Mouse (Mus musculus) ES-Bruce4 (cell line): ENCODE results near the gene 2310022A10Rik. TPM values are rescaled to one million over a fixed set of nuclear protein-coding genes. Genes with fewer than 3 reads are reported as not detected.

Experiments
- H3K27ac ChIP-seq: 2 replicates; pipeline ENCODE4 v1.5.1; 2012; ENCODE audit warnings: low read length, inconsistent platforms; ENCODE audit not compliant: insufficient read depth
- H3K27me3 ChIP-seq: 2 replicates; pipeline ENCODE4 v1.6.1; 2012; ENCODE audit warnings: mild to moderate bottlenecking, low read length, inconsistent platforms; ENCODE audit not compliant: control insufficient read depth, poor library complexity, insufficient read depth, severe bottlenecking
- H3K36me3 ChIP-seq: 2 replicates; pipeline ENCODE4 v1.6.1; 2012; ENCODE audit warnings: inconsistent platforms, mild to moderate bottlenecking, low read length, moderate library complexity; ENCODE audit not compliant: control insufficient read depth, poor library complexity, insufficient read depth, severe bottlenecking
- H3K4me1 ChIP-seq: one replicate; pipeline ENCODE4 v1.8.1; 2011; ENCODE audit warnings: low read length; ENCODE audit not compliant: control insufficient read depth, insufficient read depth
- H3K4me3 ChIP-seq: 2 replicates; pipeline ENCODE4 v1.5.1; 2011; ENCODE audit warnings: low read depth, mild to moderate bottlenecking, low read length
- H3K9ac ChIP-seq: 2 replicates; pipeline ENCODE4 v1.6.1; 2012; ENCODE audit warnings: low read depth, mild to moderate bottlenecking, inconsistent platforms; ENCODE audit not compliant: poor library complexity, severe bottlenecking
- H3K9me3 ChIP-seq: replicated peaks from 2 replicates; pipeline ENCODE4 v1.6.1; 2012; ENCODE audit warnings: mild to moderate bottlenecking, low read length, inconsistent platforms; ENCODE audit not compliant: control insufficient read depth, poor library complexity, insufficient read depth, severe bottlenecking
- CTCF ChIP-seq: IDR thresholded peaks from one replicate; pipeline ENCODE4 v1.8.1; 2011; ENCODE audit warnings: low read depth, low read length
- EP300 ChIP-seq: IDR thresholded peaks from 2 replicates; pipeline ENCODE4 v1.6.1; 2011; ENCODE audit warnings: low read depth, low read length; ENCODE audit not compliant: insufficient read depth
- POLR2A ChIP-seq: IDR thresholded peaks from one replicate; pipeline ENCODE4 v1.8.1; 2011; ENCODE audit warnings: low read length; ENCODE audit not compliant: insufficient read depth
- polyA plus RNA-seq: library from polyadenylated mRNA; stranded (reverse); fragments of >200 nt; gene quantifications from 2 replicates; pipeline ENCODE4 v1.2.4, GENCODE M21; 2011; ENCODE audit warnings: low read depth; ENCODE audit not compliant: missing spikeins, insufficient read depth, insufficient read length

The 2310022A10Rik gene
- polyA plus RNA-seq, 1 experiment = 36.7 TPM

GRCm38 (mm10) chr7:27609688-27610087, 56.7 kb downstream of the 2310022A10Rik start:
- H3K4me1 ChIP-seq = no peaks in the 10 kb centered on the region
- TF ChIP-seq POLR2A (no peak), EP300 (no peak), CTCF (no peak)
- H3K9me3 ChIP-seq = no peaks in the 10 kb centered on the region
- H3K4me3 ChIP-seq = no peak overlapping the region
- H3K36me3 ChIP-seq = no peaks in the 10 kb centered on the region; the same call in 1 of the 2 replicates
- H3K27ac ChIP-seq = no peak overlapping the region
- H3K9ac ChIP-seq = no peak overlapping the region
- no peaks in the 10 kb centered on the region for H3K27me3 ChIP-seq

GRCm38 (mm10) chr7:27610370-27610769, 57.3 kb downstream of the 2310022A10Rik start:
- no peak overlapping the region for H3K9ac ChIP-seq
- H3K36me3 ChIP-seq = no peaks in the 10 kb centered on the region; the same call in 1 of the 2 replicates
- TF ChIP-seq EP300 = no peak
- TF ChIP-seq POLR2A = no peak
- H3K4me3 ChIP-seq = no peak overlapping the region
- no peak overlapping the region for H3K27ac ChIP-seq
- H3K4me1 ChIP-seq = no peaks in the 10 kb centered on the region
- no peaks in the 10 kb centered on the region for H3K27me3 ChIP-seq
- H3K9me3 ChIP-seq = no peaks in the 10 kb centered on the region

- H3K9me3 ChIP-seq = no peaks in the 10 kb centered on the region
- H3K27ac ChIP-seq = no peak overlapping the region
- H3K4me3 ChIP-seq = no peak overlapping the region
- TF ChIP-seq CTCF = no peak
- no peak for TF ChIP-seq EP300
- no peak for TF ChIP-seq POLR2A
- H3K36me3 ChIP-seq = no peaks in the 10 kb centered on the region; the same call in 1 of the 2 replicates
- H3K9ac ChIP-seq = no peak overlapping the region
- H3K27me3 ChIP-seq = no peaks in the 10 kb centered on the region
- H3K4me1 ChIP-seq = no peaks in the 10 kb centered on the region
Measured at GRCm38 (mm10) chr7:27610871-27611270, 57.8 kb downstream of the 2310022A10Rik start.

DNA sequence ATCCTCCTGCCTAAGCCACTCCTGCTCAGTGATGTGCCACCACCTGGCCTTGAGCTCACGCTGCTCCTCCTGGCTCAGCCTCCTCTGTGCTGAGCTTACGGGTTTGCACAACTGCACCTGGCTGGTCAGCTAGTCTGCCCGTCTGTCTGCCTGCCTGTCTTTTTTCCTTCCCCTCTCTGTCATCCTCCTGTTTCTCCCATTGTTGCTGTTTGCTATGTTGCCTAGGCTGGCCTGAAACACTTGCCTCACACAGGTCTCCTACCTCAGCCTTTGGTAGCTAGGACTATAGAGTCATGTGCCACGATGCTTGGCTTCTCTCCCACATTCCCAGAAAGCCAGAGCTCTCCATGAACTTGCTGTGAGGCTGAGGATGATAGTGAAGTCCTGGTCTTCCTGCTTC, 59.9 kb downstream of the 2310022A10Rik start:
- Histone ChIP-seq H3K36me3 (peaks cover 3% of the 10 kb centered on the region), H3K27ac (no peak overlapping the region)
- no peak for TF ChIP-seq CTCF
- TF ChIP-seq EP300 = no peak
- no peak for TF ChIP-seq POLR2A

GRCm38 (mm10) chr7:27613751-27614499, 60.9 kb downstream of the 2310022A10Rik start:
- Histone ChIP-seq H3K9me3 (no peaks in the 10 kb centered on the region), H3K4me3 (no peak overlapping the region), H3K27me3 (no peaks in the 10 kb centered on the region), H3K36me3 (peaks cover 8% of the 10 kb centered on the region), H3K4me1 (no peaks in the 10 kb centered on the region), H3K27ac (no peak overlapping the region), H3K9ac (no peak overlapping the region)
- TF ChIP-seq EP300 = no peak

More for the DNA sequence above, 59.9 kb downstream of the 2310022A10Rik start:
- no peaks in the 10 kb centered on the region for H3K9me3 ChIP-seq
- H3K27me3 ChIP-seq = no peaks in the 10 kb centered on the region
- H3K4me3 ChIP-seq = no peak overlapping the region
- no peaks in the 10 kb centered on the region for H3K4me1 ChIP-seq
- no peak overlapping the region for H3K9ac ChIP-seq

GRCm38 (mm10) chr7:27621028-27621427, 68.0 kb downstream of the 2310022A10Rik start:
- Histone ChIP-seq H3K4me1 (peaks cover 4% of the 10 kb centered on the region), H3K9me3 (no peaks in the 10 kb centered on the region), H3K36me3 (peaks cover 8% of the 10 kb centered on the region; the same call in 1 of the 2 replicates), H3K27ac (no peak overlapping the region), H3K9ac (no peak overlapping the region), H3K27me3 (no peaks in the 10 kb centered on the region), H3K4me3 (no peak overlapping the region)
- TF ChIP-seq CTCF (no peak), POLR2A (no peak), EP300 (no peak)
